Mouse (Mus musculus) heart, adult 8-10 months (tissue): ENCODE data around the gene Ddb2. TPM values are rescaled to one million over a fixed set of nuclear protein-coding genes. Genes with fewer than 3 reads are reported as not detected.

Source experiments
- DNase-seq: peaks from one replicate; pipeline ENCODE4 v3.0.0; 2022; ENCODE audit warnings: low spot score
- total RNA-seq, 4 experiments: library from RNA; stranded (reverse); gene quantifications; 2 replicates each; pipeline ENCODE4 v1.2.4; 2022

Gene Ddb2
- total RNA-seq, 4 experiments from 2014 or later: 1.7 to 4.2 (median 3.3) TPM

DNA sequence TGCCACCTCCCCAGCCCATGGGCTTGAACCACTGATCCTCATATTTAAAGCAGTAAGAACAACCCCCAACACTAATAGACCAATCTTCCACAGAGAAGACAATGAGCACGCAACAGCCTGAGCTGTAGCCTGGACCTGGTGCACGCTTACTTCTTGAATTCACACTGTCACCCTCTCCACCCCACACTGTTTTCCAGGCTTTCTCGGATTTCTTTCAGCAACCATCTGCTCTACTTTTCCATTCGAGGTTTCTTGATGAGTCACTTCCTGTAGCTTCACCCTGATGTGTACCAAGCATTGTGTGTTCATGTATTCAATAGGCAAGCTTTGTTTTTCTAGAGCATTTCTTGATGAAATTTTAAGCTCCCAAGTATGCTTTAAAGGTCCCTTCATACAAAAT lies 49.4 kb downstream of the Ddb2 start:
- no peak for DNase-seq

DNA sequence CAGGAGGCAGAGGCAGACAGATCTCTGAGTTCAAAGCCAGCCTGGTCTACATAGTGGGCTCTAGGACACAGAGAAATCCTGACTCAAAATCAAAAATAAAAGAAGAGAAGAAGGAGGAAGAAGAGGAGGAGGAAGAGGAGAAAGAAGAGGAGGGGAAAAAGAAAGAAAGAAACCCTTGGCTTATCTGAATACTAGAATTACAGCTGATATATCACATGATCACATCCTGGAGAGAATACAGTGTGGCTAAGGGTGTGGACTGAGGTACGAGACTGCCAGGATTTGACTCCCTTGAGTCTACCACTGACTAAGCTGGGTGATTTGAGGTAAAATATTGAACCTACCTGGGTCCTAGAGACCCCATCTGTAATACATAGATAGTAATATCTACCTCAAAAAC lies 50.6 kb downstream of the Ddb2 start:
- DNase-seq: no peak

DNA sequence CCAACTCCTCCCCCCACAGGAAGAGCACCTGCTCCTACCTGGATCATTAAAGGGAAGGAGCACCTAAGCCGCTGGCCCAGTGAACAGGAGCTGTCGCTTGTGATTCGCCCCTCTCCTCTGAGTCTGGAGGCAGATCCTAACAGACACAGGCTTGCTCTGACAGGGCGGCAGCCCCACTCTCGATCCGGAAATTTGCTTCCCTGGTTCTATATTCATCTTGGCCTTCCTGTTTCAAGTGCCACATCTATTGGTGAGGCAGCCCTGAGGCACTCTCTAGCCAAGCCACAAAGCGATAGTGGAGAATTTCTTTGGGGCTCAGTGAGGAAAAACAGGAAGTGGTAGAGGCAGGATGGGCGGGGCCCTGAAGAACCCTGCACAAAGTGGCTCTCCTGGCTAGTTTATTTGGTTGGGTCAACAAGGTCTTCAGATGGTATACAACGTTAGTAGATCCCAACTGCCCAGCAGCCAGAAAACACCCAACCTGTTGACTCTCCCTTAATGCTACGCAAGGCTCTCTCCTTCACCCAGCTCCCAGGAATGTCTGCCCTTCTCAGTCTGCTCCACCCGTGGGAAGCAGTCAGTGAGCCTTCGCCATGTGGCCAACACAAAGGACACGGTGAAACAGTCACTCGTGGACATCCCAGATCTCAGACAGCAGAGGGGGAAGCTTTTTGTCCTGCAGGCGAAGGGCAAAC lies 52.9 kb downstream of the Ddb2 start, which contains the start of gene Madd:
Madd (minus strand) TSS at position 127 of the 695 bp plus-strand sequence.
- peak; percentile 58 for DNase-seq

DNA sequence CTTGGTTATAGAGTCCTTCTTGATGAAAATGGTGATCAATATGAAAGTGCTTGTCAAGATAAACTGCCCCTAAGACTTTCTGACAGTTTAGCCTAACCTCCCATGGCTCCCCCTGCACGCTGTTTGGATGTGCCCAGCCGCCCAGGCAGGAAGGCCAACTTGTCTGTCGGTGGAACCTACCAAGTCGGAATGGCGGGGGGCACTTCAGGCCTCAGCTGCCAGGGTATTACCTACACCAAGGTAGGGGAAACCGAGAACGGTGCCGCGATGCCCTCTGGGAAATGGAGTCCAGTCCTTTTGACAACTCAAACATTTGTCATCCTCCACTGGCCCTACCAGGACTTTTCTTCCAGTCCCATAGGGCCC lies 53.7 kb downstream of the Ddb2 start:
- DNase-seq: peak; percentile 92

DNA sequence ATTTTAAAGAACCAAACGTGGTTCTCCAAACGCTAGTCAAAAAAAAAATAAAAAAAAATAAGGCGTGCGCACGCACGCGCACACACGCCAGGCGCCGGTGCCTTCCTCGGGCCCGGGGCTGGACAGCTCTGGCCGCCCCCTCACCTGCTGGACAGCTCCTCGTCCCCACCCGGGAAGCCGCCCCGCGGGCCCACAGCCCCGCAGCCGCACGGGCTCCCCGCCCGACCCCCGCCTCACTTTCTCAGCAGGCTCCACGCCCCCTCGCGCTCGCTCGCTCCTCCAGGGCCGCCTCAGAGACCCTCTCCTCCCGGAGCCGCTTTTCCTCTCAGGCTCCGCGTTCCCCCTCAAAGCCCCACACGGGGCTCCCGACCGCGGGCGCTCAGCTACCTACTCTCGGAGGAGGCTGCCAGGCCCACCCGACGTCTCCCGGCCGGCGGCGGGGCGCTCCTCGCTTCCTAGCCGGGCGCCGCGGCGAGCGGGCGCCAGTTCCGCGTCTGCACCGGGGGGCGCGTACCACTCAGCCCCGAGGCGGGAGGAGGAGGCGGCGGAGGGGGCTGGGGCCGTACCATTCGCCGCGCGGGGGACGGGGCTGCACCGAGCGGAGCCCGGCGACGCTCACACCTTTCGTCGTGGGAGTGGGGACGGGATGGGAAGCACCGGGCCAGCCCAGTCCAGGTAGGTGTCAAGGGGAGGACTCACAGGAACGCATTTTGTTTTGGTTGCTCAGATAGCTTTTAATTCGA lies 54.2 kb downstream of the Ddb2 start:
- DNase-seq: no peak

DNA sequence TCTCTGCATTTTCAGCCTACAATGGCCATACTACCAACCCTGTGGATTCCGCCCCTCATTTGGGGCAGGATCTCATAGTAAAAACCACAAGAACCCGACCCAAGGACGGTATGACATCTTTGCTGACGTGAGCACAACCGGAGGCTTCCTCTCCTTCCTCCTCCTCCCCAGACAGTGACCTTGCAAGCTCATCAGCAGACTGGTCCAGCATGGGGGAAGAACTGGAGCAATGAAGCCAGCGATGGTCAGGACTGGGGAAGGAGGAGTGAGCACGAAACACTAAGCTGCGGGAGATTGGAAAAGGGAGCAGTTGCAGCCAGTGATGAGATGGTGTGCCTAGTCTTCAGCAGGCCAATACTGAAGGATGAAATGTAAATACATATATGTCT lies 54.8 kb downstream of the Ddb2 start:
- DNase-seq: no peak

DNA sequence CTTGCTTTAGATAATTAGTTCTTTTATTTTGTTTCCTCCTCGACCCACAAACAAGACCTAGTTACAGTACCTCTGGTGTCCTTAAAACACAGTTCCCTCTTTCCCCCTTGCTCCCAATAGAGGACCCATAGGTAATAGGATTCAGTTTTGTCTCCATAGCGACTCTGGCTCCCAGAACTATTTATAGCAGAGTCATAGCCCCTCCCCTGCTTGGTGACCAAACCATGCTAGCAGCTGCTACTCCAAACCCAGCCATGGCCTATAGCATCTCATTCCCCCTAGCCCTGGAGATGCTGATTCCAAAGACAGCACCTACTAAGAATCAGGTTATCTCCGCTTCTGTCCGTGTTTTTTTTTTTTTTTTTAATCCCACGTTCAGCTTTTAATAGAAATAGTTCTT lies 56.1 kb downstream of the Ddb2 start:
- no peak for DNase-seq

DNA sequence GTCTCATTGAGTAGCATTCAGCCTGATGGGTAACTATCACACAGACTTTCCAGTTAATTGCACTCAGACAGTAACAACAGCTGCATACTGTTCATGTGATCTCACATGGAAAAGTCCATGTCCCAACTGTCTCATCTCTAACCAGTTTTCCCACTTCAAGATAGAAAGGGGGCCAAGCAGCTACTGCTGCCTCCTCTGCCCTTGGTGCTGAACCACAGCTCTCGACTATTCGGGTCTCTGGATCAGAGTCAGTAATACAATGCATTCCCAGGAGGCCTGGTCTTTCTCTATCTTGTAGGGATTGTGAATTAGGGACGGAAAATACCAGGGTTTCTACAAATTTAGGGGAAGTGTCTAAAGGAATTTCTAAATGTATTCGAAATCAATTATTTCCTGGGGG lies 57.0 kb downstream of the Ddb2 start:
- no peak for DNase-seq

DNA sequence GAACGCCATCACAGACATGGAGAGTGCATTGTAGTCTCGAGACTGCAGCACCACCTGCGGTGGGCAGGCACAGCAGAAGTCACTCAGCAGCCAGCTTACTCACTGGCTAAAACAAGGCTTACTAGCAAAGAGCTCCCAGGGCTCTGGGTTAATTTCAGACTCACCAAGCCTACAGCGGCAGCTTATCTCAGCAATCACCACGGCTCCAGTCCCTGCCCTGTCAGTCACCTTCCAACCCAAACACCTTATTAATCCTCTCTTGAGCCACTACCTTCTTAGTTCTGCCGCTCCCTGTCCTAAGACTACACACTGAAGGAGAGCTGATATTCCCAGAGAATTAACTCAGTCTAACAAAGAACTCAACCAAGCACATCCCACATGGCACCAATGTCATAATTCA lies 60.5 kb downstream of the Ddb2 start:
- no peak for DNase-seq

DNA sequence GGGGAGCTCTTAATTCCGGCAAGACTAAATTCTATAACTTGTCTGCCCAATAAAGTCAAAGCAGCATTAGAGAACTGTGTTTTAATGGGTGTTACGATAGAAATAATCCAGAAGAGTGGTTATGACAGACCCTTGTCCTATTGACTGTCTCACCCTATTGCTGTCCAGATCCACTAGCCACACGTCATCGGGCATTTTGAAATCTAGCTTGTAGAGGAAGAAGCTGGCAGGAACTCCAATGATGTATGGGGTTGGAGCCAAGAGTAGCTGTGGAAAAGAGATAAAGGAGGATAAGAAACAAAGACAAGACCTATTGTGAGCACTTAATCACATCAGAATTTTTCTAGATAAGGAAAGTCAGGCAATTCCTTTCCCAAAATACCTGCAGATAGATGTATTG lies 61.3 kb downstream of the Ddb2 start:
- no peak for DNase-seq

DNA sequence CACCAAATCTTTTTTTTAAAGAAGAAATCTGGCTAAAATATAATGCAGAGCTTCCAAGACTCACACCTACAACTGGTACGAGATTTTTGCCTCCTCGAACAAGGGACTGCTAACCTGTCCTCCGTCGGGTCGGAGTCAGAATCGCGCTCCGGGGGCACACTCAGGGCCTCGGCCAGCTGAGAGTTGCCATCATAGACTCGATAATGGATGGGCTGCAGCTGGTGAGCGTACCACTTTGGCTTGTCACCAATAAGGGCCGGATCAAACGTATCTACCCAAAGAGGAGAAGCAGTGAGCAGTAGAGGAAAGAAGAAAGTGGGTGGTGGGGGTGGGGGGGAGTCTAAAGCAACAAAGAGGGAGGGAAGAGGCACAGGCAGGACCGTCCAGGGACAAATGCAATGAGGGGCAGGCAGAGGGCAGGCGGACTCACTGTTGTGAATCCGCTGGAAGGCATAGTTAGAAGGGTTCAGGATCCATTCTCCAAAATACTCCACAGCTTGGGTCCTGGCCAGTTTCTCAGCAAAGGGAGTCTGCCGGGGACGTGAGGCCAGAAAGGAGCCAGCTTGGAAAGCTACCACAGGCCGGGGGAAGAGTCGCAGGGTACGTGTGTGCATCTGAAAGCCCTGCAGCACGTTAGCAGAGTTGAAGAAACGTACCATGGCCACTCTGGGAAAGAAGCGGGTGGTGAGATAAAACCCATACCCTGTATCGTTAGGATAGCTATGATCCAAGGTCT lies 67.0 kb downstream of the Ddb2 start:
- DNase-seq: no peak

DNA sequence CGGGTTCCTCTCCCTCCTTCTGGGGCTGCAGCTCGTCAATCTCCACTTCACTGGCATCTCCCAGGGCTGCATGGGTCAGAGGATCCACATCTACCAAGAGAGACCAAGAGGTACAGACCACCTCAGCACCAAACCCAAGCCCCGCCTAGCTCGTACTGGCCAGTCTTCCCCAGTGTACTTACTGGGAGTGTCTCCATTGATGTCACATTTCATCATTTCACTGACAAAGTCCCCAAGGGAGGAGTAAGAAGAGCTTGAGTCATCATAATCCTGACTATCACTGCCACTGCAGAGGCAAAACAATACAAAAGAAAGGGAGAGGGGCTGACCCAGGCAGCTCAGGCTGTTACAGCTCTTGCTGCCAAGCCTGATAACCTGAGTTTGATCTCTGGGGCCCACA lies 69.2 kb downstream of the Ddb2 start:
- no peak for DNase-seq

DNA sequence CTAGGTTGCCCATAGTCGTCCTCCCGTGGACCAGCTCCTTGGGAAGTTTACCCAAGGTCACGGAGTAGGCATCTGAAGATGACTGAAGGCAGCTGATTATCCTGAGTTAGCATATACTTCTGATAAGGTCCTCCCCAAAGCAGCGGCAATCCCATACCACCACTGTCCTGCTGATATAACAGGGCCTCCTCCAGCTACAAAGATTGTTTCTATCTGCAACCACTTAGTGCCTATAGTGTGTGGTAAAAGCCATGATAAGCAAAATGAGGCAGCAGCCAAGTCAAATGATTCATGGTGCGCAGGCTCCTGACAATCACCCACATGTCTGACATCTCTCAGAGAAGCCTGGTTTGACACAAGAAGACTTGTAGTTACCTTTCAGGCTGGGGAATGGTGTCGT lies 71.8 kb downstream of the Ddb2 start:
- no peak for DNase-seq

DNA sequence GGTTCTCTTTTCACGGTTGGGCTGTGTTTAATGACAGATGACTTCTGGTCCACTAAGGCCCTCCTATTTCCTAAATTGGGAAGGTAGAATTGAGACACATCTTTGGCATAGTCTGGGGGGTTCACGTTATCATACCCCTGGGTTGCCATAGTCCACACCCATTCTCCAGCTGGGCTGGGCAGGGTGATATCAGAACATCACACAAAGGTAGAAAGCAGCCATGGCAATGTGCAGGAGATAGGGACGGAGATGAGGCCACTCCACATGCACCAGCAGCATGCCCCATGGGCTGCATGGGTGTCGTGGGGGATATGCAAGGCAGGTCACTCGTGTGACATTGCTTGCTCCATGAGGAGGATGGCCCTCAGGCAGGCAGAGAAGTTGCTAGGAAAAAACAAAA lies 73.2 kb downstream of the Ddb2 start:
- no peak for DNase-seq

DNA sequence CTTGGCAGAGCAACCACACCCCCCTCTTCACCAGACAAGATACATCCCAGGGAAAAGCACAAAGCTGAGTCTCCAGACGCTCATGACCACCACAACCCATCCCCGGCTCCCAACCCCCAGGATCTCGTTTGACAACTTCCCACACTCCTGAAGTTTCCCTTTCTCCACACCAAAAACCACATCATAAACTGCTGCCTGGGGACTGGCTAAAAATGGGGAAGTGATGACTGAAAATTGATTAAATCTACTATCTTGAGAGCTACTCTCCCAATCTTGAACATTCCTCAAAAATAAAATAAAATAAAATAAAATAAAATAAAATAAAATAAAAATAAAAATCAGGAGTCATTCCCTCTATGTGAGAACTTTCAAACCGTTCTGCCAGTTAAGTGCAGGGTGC lies 73.8 kb downstream of the Ddb2 start:
- DNase-seq: no peak

Other genes starting within 250 kb of the Ddb2 start
- 10 to 100 TPM; 15.4 to 19.4 (median 16.4) TPM for gene Rapsn, start 201.4 kb downstream of the Ddb2 start, total RNA-seq
- gene Psmc3, start 183.0 kb downstream of the Ddb2 start, total RNA-seq: 100 to 1,000 TPM; 192 to 274 (median 220) TPM
- gene Slc39a13, start 166.6 kb downstream of the Ddb2 start, total RNA-seq: 10 to 100 TPM; 19.0 to 26.0 (median 23.6) TPM
- gene Spi1, start 154.6 kb downstream of the Ddb2 start, total RNA-seq: 1 to 10 TPM; 2.8 to 6.1 (median 3.2) TPM
- 1,000 to 10,000 TPM; 1,514 to 2,177 (median 1,722) TPM for gene Mybpc3, start 118.8 kb downstream of the Ddb2 start, total RNA-seq
- 1 to 10 TPM; 4.9 to 6.9 (median 6.1) TPM for gene Madd, start 53.1 kb downstream of the Ddb2 start, total RNA-seq
- gene Nr1h3, start 34.1 kb downstream of the Ddb2 start, total RNA-seq: 10 to 100 TPM; 15.6 to 31.0 (median 22.5) TPM
- gene Acp2, start 34.1 kb downstream of the Ddb2 start, total RNA-seq: 10 to 100 TPM; 14.3 to 17.5 (median 16.7) TPM
- gene Pacsin3, start 19.0 kb upstream of the Ddb2 start, total RNA-seq: 100 to 1,000 TPM; 168 to 198 (median 178) TPM
- 10 to 100 TPM; 53.7 to 61.8 (median 55.7) TPM for gene Arfgap2, start 28.0 kb upstream of the Ddb2 start, total RNA-seq
- gene 1110051M20Rik, start 207.7 kb upstream of the Ddb2 start, total RNA-seq: 10 to 100 TPM in 3 of 4 experiments, 1 to 10 TPM in 1; 9.1 to 14.9 (median 13.8) TPM
- 10 to 100 TPM in 3 of 4 experiments, 1 to 10 TPM in 1; 8.9 to 13.3 (median 11.3) TPM for gene Lrp4, start 220.5 kb upstream of the Ddb2 start, total RNA-seq